Mouse (Mus musculus): ENCODE measurements around the gene Gm43951. TPM values are rescaled to one million over a fixed set of nuclear protein-coding genes. Genes with fewer than 3 reads are reported as not detected.
A peak's percentile ranks its signal among the peaks of the same experiment; 100 is the strongest.

Gm43951 gene
- polyA plus RNA-seq, 1 experiment from 2014 or later, result 0.36 TPM

DNA sequence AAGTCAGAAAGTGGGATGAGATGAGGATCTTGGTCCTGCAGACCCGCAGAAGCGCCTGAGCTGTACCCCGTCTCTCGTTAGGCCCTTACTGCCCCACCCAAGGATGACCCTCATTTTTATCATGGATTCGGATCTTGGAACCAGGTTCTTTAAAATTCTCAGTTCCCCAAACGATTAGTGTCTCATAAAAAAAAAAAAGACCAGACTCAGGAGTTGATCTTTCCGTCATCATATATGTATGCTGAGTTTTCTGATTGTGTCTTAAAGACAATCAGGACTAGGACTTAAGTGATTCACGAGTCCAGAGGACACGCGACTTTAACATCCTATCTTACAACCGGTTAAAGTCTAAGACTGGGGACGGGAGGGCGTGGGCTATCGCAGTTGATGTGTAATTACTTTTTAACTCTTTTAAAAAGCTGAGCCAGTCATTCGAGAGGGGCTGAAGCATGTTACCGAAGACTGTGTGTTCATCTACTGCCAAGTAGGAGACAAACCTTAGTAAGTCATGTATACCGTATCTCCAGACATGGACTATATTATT, 1.3 kb upstream of the Gm43951 start:
- Histone ChIP-seq H3K27me3 (ENCODE audit: control insufficient read depth, insufficient read depth, low read length) (no peaks in the 10 kb centered on the region), H3K4me3 (ENCODE audit: low read depth, low read length) (peak overlapping the region; percentile 48), H3K4me1 (ENCODE audit: control insufficient read depth, insufficient read depth, low read length) (peaks cover 14% of the 10 kb centered on the region), H3K4me2 (ENCODE audit: low read depth, low read length) (peak overlapping the region; percentile 91), H3K36me3 (ENCODE audit: control insufficient read depth, insufficient read depth, low read length) (peaks cover 27% of the 10 kb centered on the region), H3K27ac (ENCODE audit: low read depth, low read length) (no peak overlapping the region; the same call in 1 of the 2 replicates), H3K9ac (replicated peaks; ENCODE audit: low read depth, low read length) (peak overlapping the region; percentile 82), H3K9me3 (ENCODE audit: control insufficient read depth, low read length) (no peaks in the 10 kb centered on the region)
- ATAC-seq (ENCODE audit: low read depth), result no peak; the same call in 1 of the 2 replicates
- 20% methylated on average over 17 of the region's 17 CpGs for WGBS

DNA sequence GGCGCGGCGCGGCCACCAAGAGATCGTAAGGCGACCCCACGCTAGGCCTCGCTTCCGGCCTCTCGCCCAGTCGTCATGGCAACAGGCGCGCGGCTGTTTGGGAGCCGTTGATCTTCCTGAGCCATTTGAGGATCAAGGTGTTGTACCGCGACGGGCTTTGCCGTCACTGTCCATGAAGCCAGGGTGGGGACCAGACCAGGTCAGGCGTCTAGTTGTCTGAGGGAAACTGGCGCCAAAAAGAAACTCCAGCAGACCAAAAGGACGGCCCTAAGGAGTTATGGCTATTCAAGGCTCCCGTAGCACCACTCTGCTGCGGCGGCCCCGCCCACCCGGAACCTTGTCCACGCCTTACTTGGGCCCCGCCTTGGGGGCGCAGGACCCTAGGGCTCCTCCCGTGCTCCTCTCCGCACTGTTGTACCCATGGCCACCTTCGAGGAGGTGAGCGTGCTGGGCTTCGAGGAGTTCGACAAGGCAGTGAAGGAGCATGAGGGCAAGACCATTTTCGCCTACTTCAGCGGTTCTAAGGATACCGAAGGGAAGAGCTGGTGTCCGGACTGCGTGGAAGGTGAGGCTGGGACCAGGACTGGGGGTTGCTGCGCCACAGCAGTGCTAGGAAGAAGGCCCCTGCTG, 679 bp upstream of the Gm43951 start, which contains the start of the genes 4933427D14Rik and Txndc17:
4933427D14Rik (minus strand) TSS at position 256 of the 630 bp plus-strand sequence.
Txndc17 (plus strand) TSS at position 344 of the 630 bp plus-strand sequence.
- Histone ChIP-seq H3K4me3 (ENCODE audit: low read depth, low read length) (peak within 1 kb of the TSS; percentile 48), H3K9ac (replicated peaks; ENCODE audit: low read depth, low read length) (peak within 1 kb of the TSS; percentile 82), H3K4me2 (ENCODE audit: low read depth, low read length) (peak within 1 kb of the TSS; percentile 91), H3K27me3 (ENCODE audit: control insufficient read depth, insufficient read depth, low read length) (no peaks in the 10 kb centered on the region), H3K36me3 (ENCODE audit: control insufficient read depth, insufficient read depth, low read length) (peaks cover 27% of the 10 kb centered on the region), H3K27ac (ENCODE audit: low read depth, low read length) (peak within 1 kb of the TSS; percentile 73), H3K4me1 (ENCODE audit: control insufficient read depth, insufficient read depth, low read length) (peaks cover 14% of the 10 kb centered on the region), H3K9me3 (ENCODE audit: control insufficient read depth, low read length) (no peaks in the 10 kb centered on the region)
- WGBS, result under 1% methylated on average over 42 of the region's 42 CpGs
- ATAC-seq (ENCODE audit: low read depth), result peak; percentile 93

DNA sequence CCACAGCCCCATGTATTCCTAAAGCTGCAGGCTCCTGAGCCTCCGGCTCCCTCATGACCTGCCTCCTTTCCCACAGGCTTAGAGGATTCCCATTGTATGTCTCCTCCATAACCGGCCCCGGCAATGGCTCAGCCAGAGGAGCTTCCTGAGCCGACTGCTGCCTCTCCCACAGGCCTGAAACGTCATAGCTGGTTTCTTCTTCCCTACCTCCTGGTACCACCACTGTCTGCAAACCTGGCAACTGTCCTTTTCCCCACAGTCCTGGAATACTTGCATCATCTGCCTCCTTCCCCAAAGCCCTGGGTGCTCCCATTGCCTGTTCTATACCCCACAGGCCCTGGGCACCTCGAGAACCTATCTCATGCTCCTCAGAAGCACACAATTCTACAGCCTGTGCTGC, 1.4 kb downstream of the Gm43951 start:
- Histone ChIP-seq H3K4me3 (ENCODE audit: low read depth, low read length) (0 out of 2 replicates have a peak overlapping the region, but pooled peaks have one; percentile 48), H3K9me3 (ENCODE audit: control insufficient read depth, low read length) (no peaks in the 10 kb centered on the region), H3K27ac (ENCODE audit: low read depth, low read length) (no peak overlapping the region), H3K4me1 (ENCODE audit: control insufficient read depth, insufficient read depth, low read length) (peaks cover 14% of the 10 kb centered on the region), H3K4me2 (ENCODE audit: low read depth, low read length) (peak overlapping the region; percentile 91), H3K27me3 (ENCODE audit: control insufficient read depth, insufficient read depth, low read length) (no peaks in the 10 kb centered on the region), H3K36me3 (ENCODE audit: control insufficient read depth, insufficient read depth, low read length) (peaks cover 11% of the 10 kb centered on the region; the same call in 1 of the 2 replicates), H3K9ac (replicated peaks; ENCODE audit: low read depth, low read length) (no peak overlapping the region)
- no peak for ATAC-seq (ENCODE audit: low read depth)
- 88% methylated on average over 6 of the region's 6 CpGs for WGBS

DNA sequence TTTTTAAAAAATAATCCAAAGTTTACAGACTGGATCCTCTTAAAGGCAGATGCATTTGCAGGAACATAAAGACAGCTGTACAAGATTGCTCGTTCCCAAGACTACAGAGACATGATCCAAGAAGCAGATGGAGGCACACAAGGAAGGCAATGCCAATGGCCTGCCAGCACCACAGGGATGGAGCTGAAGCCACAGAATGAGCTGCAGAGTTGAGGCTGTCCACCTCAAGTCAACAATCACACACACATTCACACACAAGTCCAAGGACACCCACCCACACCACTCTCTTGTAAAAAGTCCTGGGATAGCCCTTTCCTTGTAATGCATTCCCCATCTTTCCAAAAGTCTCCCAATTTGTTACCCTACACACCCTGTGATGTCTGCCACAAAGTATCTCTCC, 3.2 kb downstream of the Gm43951 start:
- 95% methylated on average over 1 of the region's 1 CpGs for WGBS
- Histone ChIP-seq H3K4me2 (ENCODE audit: low read depth, low read length) (no peak overlapping the region), H3K27ac (ENCODE audit: low read depth, low read length) (no peak overlapping the region), H3K9me3 (ENCODE audit: control insufficient read depth, low read length) (no peaks in the 10 kb centered on the region), H3K27me3 (ENCODE audit: control insufficient read depth, insufficient read depth, low read length) (no peaks in the 10 kb centered on the region), H3K4me1 (ENCODE audit: control insufficient read depth, insufficient read depth, low read length) (peaks cover 14% of the 10 kb centered on the region), H3K4me3 (ENCODE audit: low read depth, low read length) (no peak overlapping the region), H3K36me3 (ENCODE audit: control insufficient read depth, insufficient read depth, low read length) (peaks cover 2% of the 10 kb centered on the region; the same call in 1 of the 2 replicates), H3K9ac (replicated peaks; ENCODE audit: low read depth, low read length) (no peak overlapping the region)
- no peak for ATAC-seq (ENCODE audit: low read depth)

DNA sequence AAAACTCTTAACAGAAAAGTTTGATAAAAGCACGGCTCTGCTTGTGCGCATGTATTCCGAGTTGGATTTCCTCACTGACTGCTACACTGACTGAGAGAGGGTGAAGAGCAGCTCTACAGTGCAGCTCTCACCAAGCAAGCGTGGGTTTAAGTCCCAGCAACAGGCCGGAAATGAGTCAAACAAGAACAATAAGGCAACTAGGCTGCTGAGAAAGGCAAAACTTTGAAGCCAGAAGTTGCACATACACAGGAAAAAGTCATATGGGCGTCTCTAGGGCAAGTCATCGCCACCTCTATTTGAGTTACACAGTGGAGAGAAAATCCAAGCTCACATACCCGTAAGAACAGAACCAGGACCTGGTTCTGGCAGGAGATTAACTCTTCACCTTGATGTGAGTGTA, 10.1 kb downstream of the Gm43951 start:
- no peak for ATAC-seq (ENCODE audit: low read depth)
- H3K36me3 ChIP-seq (ENCODE audit: control insufficient read depth, insufficient read depth, low read length), result peaks cover 16% of the 10 kb centered on the region
- 91% methylated on average over 8 of the region's 8 CpGs for WGBS
- H3K4me2 ChIP-seq (ENCODE audit: low read depth, low read length), result no peak overlapping the region
- no peak overlapping the region for H3K9ac ChIP-seq (replicated peaks; ENCODE audit: low read depth, low read length)
- H3K4me3 ChIP-seq (ENCODE audit: low read depth, low read length), result no peak overlapping the region
- H3K27ac ChIP-seq (ENCODE audit: low read depth, low read length), result no peak overlapping the region
- H3K4me1 ChIP-seq (ENCODE audit: control insufficient read depth, insufficient read depth, low read length), result no peaks in the 10 kb centered on the region
- no peaks in the 10 kb centered on the region for H3K27me3 ChIP-seq (ENCODE audit: control insufficient read depth, insufficient read depth, low read length)
- no peaks in the 10 kb centered on the region for H3K9me3 ChIP-seq (ENCODE audit: control insufficient read depth, low read length)

DNA sequence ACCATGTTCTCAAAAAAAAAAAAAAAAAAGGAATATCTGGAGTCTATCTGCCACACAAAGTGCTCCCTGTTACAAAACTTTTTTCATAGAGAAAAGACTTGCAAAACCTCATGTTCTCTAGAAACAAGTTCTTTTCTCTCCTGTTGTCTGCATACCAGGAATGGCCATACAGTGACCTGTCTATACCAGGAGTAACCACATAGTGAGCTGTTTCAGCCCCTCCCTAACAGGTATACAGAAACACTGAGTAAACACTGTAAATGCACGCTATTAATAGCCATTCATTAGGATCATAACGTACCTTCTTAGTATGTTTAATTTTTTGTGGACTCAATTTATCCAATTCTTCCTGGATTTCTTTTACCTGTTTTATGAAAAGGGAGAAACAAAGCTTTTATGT, 12.4 kb downstream of the Gm43951 start:
- no peak for ATAC-seq (ENCODE audit: low read depth)
- WGBS, result 94% methylated on average over 2 of the region's 2 CpGs
- Histone ChIP-seq H3K27ac (ENCODE audit: low read depth, low read length) (no peak overlapping the region), H3K4me2 (ENCODE audit: low read depth, low read length) (no peak overlapping the region), H3K36me3 (ENCODE audit: control insufficient read depth, insufficient read depth, low read length) (peaks cover 32% of the 10 kb centered on the region), H3K27me3 (ENCODE audit: control insufficient read depth, insufficient read depth, low read length) (no peaks in the 10 kb centered on the region), H3K9me3 (ENCODE audit: control insufficient read depth, low read length) (no peaks in the 10 kb centered on the region), H3K4me3 (ENCODE audit: low read depth, low read length) (no peak overlapping the region), H3K9ac (replicated peaks; ENCODE audit: low read depth, low read length) (no peak overlapping the region), H3K4me1 (ENCODE audit: control insufficient read depth, insufficient read depth, low read length) (no peaks in the 10 kb centered on the region)

DNA sequence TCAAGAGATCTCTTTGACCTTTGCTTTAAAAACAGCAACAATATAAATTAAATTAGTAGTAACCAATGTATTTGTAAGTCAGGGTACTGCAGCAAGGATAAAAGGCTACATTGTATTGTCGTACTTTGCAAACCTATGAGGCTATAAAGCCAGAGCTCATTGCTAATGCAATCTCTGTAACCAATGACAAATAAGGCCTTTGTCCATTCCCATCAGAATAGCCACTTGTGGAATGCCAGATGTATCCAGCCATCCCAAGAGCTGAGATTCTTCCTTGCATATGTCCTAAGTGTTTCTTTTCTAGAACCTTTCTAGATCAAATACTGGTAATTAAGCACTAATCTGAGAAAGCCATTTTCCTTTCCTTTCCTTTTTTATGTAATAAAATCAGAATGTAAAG, 15.8 kb downstream of the Gm43951 start:
- Histone ChIP-seq H3K4me2 (ENCODE audit: low read depth, low read length) (no peak overlapping the region), H3K9me3 (ENCODE audit: control insufficient read depth, low read length) (no peaks in the 10 kb centered on the region), H3K27ac (ENCODE audit: low read depth, low read length) (no peak overlapping the region), H3K36me3 (ENCODE audit: control insufficient read depth, insufficient read depth, low read length) (peaks cover 18% of the 10 kb centered on the region), H3K9ac (replicated peaks; ENCODE audit: low read depth, low read length) (no peak overlapping the region), H3K4me3 (ENCODE audit: low read depth, low read length) (no peak overlapping the region), H3K27me3 (ENCODE audit: control insufficient read depth, insufficient read depth, low read length) (no peaks in the 10 kb centered on the region), H3K4me1 (ENCODE audit: control insufficient read depth, insufficient read depth, low read length) (no peaks in the 10 kb centered on the region)
- ATAC-seq (ENCODE audit: low read depth), result no peak
- 69% methylated on average over 1 of the region's 1 CpGs for WGBS

DNA sequence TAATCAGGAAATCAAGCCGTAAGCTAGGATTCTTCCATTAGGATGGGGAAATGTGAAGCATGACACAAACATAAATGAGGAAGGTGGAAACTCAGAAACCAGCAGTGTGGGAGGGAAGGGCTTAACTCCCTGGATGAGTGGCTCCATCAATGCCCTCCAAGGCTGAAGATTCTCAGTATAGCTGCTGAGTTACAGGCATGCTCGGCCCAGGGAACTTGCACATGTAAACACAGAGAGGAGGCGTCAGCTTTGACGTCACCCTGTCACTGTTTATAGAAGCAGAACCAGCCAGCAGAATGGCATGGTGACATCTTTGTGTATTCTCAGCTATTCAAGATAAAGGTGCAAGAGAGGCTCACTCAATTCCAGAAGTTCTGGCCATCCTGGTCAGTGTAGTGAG, 22.4 kb downstream of the Gm43951 start:
- no peak overlapping the region for H3K4me2 ChIP-seq (ENCODE audit: low read depth, low read length)
- H3K9me3 ChIP-seq (ENCODE audit: control insufficient read depth, low read length), result no peaks in the 10 kb centered on the region
- H3K36me3 ChIP-seq (ENCODE audit: control insufficient read depth, insufficient read depth, low read length), result 0 out of 2 replicates have a peak, but pooled peaks cover 4% of the 10 kb centered on the region
- H3K27ac ChIP-seq (ENCODE audit: low read depth, low read length), result no peak overlapping the region
- no peaks in the 10 kb centered on the region for H3K27me3 ChIP-seq (ENCODE audit: control insufficient read depth, insufficient read depth, low read length)
- H3K4me1 ChIP-seq (ENCODE audit: control insufficient read depth, insufficient read depth, low read length), result no peaks in the 10 kb centered on the region
- H3K4me3 ChIP-seq (ENCODE audit: low read depth, low read length), result no peak overlapping the region
- H3K9ac ChIP-seq (replicated peaks; ENCODE audit: low read depth, low read length), result no peak overlapping the region
- 86% methylated on average over 4 of the region's 4 CpGs for WGBS
- no peak for ATAC-seq (ENCODE audit: low read depth)

DNA sequence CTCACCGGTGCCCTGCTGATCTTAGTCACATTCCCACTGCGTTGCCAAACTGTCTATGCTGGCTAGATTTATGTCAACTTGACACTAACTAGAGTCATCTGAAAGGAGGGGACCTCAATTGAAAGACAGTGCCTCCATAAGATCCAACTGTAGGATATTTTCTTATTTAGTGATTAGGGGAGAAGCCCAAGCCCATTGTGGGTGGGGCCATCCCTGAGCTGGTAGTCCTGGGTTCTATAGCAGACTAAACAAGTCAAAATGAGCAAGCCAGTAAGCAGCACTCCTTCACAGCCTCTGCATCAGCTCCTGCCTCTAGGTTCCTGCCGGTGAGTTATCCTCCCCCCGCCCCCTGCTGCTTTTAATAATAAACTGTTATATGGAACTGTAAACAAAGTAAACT, 25.5 kb downstream of the Gm43951 start:
- Histone ChIP-seq H3K4me2 (ENCODE audit: low read depth, low read length) (no peak overlapping the region), H3K27ac (ENCODE audit: low read depth, low read length) (no peak overlapping the region), H3K36me3 (ENCODE audit: control insufficient read depth, insufficient read depth, low read length) (peaks cover 11% of the 10 kb centered on the region; the same call in 1 of the 2 replicates), H3K27me3 (ENCODE audit: control insufficient read depth, insufficient read depth, low read length) (no peaks in the 10 kb centered on the region), H3K4me3 (ENCODE audit: low read depth, low read length) (no peak overlapping the region), H3K9ac (replicated peaks; ENCODE audit: low read depth, low read length) (no peak overlapping the region), H3K4me1 (ENCODE audit: control insufficient read depth, insufficient read depth, low read length) (0 out of 2 replicates have a peak, but pooled peaks cover 3% of the 10 kb centered on the region), H3K9me3 (ENCODE audit: control insufficient read depth, low read length) (no peaks in the 10 kb centered on the region)
- no peak for ATAC-seq (ENCODE audit: low read depth)
- 82% methylated on average over 4 of the region's 4 CpGs for WGBS

Data from neural tube, embryonic 14.5 days (tissue).